Mouse (Mus musculus) kidney, embryonic 14.5 days (tissue): ENCODE results near the gene Ncbp3. TPM values are rescaled to one million over a fixed set of nuclear protein-coding genes. Genes with fewer than 3 reads are reported as not detected.
A peak's percentile ranks its signal among the peaks of the same experiment; 100 is the strongest.

Experiments
- ATAC-seq: fragments of 200-750 bp; cut with Nextera tagmentation; 2 replicates; pipeline ENCODE4 v1.8.0; 2017; ENCODE audit warnings: moderate number of reproducible peaks, mild to moderate bottlenecking, moderate TSS enrichment, moderate library complexity; ENCODE audit not compliant: low FRiP score, low TSS enrichment
- H3K27ac ChIP-seq: fragments of 300-500 bp; sonication (generic); 2 replicates; pipeline ENCODE4 v1.5.1; 2014; ENCODE audit warnings: low read depth, mild to moderate bottlenecking, low read length, moderate library complexity, mixed read lengths
- H3K27me3 ChIP-seq: fragments of 300-500 bp; sonication (generic); 2 replicates; pipeline ENCODE4 v1.6.1; 2014; ENCODE audit warnings: mild to moderate bottlenecking, low read length; ENCODE audit not compliant: control insufficient read depth, insufficient read depth
- H3K36me3 ChIP-seq: fragments of 300-500 bp; sonication (generic); 2 replicates; pipeline ENCODE4 v1.6.1; 2014; ENCODE audit warnings: low read length, mixed read lengths; ENCODE audit not compliant: control insufficient read depth, insufficient read depth
- H3K4me1 ChIP-seq: fragments of 300-500 bp; sonication (generic); 2 replicates; pipeline ENCODE4 v1.6.1; 2014; ENCODE audit warnings: low read length, mixed read lengths; ENCODE audit not compliant: control insufficient read depth, insufficient read depth
- H3K4me2 ChIP-seq: fragments of 300-500 bp; sonication (generic); replicated peaks from 2 replicates; pipeline ENCODE4 v1.6.1; 2014; ENCODE audit warnings: low read depth, mild to moderate bottlenecking, low read length
- H3K4me3 ChIP-seq: fragments of 300-500 bp; sonication (generic); 2 replicates; pipeline ENCODE4 v1.5.1; 2014; ENCODE audit warnings: mild to moderate bottlenecking, low read length
- H3K9ac ChIP-seq: fragments of 300-500 bp; sonication (generic); 2 replicates; pipeline ENCODE4 v1.6.1; 2014; ENCODE audit warnings: low read depth, mild to moderate bottlenecking, low read length, moderate library complexity
- H3K9me3 ChIP-seq: fragments of 300-500 bp; sonication (generic); 2 replicates; pipeline ENCODE4 v1.6.1; 2016; ENCODE audit warnings: low read length; ENCODE audit not compliant: control insufficient read depth
- WGBS: fragments of 180-500 bp; shearing (Covaris S2); extraction: QIAGEN DNeasy Blood & Tissue Kit; methylation state at CpG from one replicate; pipeline ENCODE4 v1.1.7; 2014; 5-methylcytosine and 5-hydroxymethylcytosine counted together
- polyA plus RNA-seq: library from polyadenylated mRNA; unstranded; fragments of >200 nt; fragmentation: Nextera tagmentation; extraction: Ambion mirVana; gene quantifications from 2 replicates; pipeline ENCODE4 v1.2.1, GENCODE M21; 2014

Ncbp3 gene
- polyA plus RNA-seq, 1 experiment from 2014 or later, result 12.9 TPM

GRCm38 (mm10) chr11:73023827-73024226 is 23.8 kb upstream of the Ncbp3 start:
- Histone ChIP-seq H3K9me3 (no peaks in the 10 kb centered on the region), H3K4me1 (0 out of 2 replicates have a peak, but pooled peaks cover 16% of the 10 kb centered on the region), H3K36me3 (no peaks in the 10 kb centered on the region), H3K4me2 (no peak overlapping the region), H3K4me3 (no peak overlapping the region), H3K9ac (no peak overlapping the region), H3K27ac (peak overlapping the region; percentile 7; the same call in 1 of the 2 replicates), H3K27me3 (peaks cover 16% of the 10 kb centered on the region)
- WGBS, result 77% methylated on average over 4 of the region's 4 CpGs
- ATAC-seq, result no peak

GRCm38 (mm10) chr11:73024236-73024904 is 23.2 kb upstream of the Ncbp3 start:
- Histone ChIP-seq H3K27me3 (peaks cover 15% of the 10 kb centered on the region), H3K9me3 (no peaks in the 10 kb centered on the region), H3K27ac (peak overlapping the region; percentile 7; the same call in 1 of the 2 replicates), H3K9ac (no peak overlapping the region), H3K4me3 (no peak overlapping the region), H3K4me1 (0 out of 2 replicates have a peak, but pooled peaks cover 16% of the 10 kb centered on the region), H3K4me2 (no peak overlapping the region; the same call in 1 of the 2 replicates), H3K36me3 (no peaks in the 10 kb centered on the region)
- 55% methylated on average over 7 of the region's 7 CpGs for WGBS
- no peak for ATAC-seq

- ATAC-seq, result no peak
- H3K4me1 ChIP-seq, result 0 out of 2 replicates have a peak, but pooled peaks cover 11% of the 10 kb centered on the region
- H3K27me3 ChIP-seq, result no peaks in the 10 kb centered on the region
- H3K9me3 ChIP-seq, result no peaks in the 10 kb centered on the region
- H3K4me3 ChIP-seq, result no peak overlapping the region
- WGBS, result 47% methylated on average over 8 of the region's 8 CpGs
- H3K36me3 ChIP-seq, result no peaks in the 10 kb centered on the region
- no peak overlapping the region for H3K27ac ChIP-seq
- no peak overlapping the region for H3K9ac ChIP-seq
- H3K4me2 ChIP-seq, result no peak overlapping the region
These were observed 20.6 kb upstream of the Ncbp3 start for GRCm38 (mm10) chr11:73026961-73027360.

DNA sequence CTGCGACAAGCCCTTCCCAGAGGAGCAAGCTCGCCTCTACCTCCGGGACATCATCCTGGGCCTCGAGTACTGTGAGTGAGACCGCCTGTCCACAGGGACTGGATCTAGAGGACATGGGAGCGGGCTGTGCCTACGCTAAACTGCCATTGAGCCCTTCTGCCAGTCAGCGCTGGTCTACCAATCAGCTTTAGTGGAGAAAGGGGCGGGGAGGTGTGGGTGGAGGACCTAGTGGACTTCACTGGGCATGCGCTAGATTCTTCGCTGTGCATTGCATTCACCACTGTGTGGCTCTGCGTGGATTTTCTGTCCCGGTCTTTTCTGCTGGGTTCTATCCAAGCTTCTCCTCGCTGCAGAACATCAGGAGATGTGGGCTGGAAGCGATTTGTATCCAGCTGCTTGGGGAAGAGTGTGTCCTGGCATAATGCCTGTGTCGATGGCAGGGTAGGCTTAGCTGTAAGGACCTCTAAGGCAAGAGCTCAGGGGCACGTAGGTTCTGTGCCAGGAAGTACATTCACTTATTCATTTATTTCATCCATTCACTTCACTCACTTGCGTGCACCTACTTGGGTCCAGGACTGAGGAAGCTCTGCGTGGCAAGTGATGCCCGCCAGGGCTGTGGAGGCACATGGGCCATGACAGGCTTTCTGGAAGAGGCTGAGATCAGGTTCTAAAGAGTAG is 16.6 kb upstream of the Ncbp3 start:
- Histone ChIP-seq H3K27me3 (no peaks in the 10 kb centered on the region), H3K36me3 (no peaks in the 10 kb centered on the region), H3K4me2 (peak overlapping the region; percentile 40), H3K27ac (no peak overlapping the region), H3K4me3 (peak overlapping the region; percentile 18; the same call in 1 of the 2 replicates), H3K9me3 (no peaks in the 10 kb centered on the region), H3K9ac (peak overlapping the region; percentile 23; the same call in 1 of the 2 replicates), H3K4me1 (no peaks in the 10 kb centered on the region)
- WGBS, result 23% methylated on average over 20 of the region's 20 CpGs
- ATAC-seq, result peak; percentile 92

GRCm38 (mm10) chr11:73031536-73031935 is 16.0 kb upstream of the Ncbp3 start:
- no peak overlapping the region; the same call in 1 of the 2 replicates for H3K4me2 ChIP-seq
- no peak overlapping the region for H3K27ac ChIP-seq
- H3K9ac ChIP-seq, result peak overlapping the region; percentile 9; the same call in 1 of the 2 replicates

DNA sequence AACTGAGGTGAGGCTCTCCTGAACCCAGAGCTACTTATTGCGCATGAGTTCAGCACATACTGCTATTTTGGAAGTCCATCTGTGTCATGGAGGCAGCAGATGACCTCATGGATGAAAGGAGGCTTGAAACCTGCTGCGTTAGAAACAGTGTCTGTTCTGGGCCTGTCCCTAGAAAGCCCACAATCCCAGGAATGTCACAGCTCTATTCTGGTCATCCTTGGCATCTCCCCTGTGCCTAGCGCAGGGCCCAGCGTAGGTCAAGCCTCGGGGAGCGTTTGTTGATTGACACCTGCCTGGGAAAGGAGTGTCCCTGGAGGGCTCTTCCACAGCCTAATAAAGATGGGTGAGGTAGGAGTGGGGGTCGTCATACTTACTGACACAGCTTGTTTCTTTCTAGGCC is 11.5 kb upstream of the Ncbp3 start:
- Histone ChIP-seq H3K4me1 (no peaks in the 10 kb centered on the region), H3K27ac (no peak overlapping the region), H3K27me3 (no peaks in the 10 kb centered on the region), H3K36me3 (peaks cover 2% of the 10 kb centered on the region), H3K9ac (no peak overlapping the region), H3K9me3 (no peaks in the 10 kb centered on the region), H3K4me3 (no peak overlapping the region), H3K4me2 (no peak overlapping the region)
- no peak for ATAC-seq
- 82% methylated on average over 7 of the region's 7 CpGs for WGBS

More at GRCm38 (mm10) chr11:73031536-73031935, 16.0 kb upstream of the Ncbp3 start:
- no peaks in the 10 kb centered on the region for H3K4me1 ChIP-seq
- H3K9me3 ChIP-seq, result no peaks in the 10 kb centered on the region
- no peak overlapping the region for H3K4me3 ChIP-seq
- H3K36me3 ChIP-seq, result no peaks in the 10 kb centered on the region
- no peak for ATAC-seq
- WGBS, result 41% methylated on average over 5 of the region's 5 CpGs
- H3K27me3 ChIP-seq, result no peaks in the 10 kb centered on the region

- H3K27ac ChIP-seq, result no peak overlapping the region
- H3K4me3 ChIP-seq, result no peak overlapping the region
- H3K9ac ChIP-seq, result no peak overlapping the region
- no peaks in the 10 kb centered on the region for H3K27me3 ChIP-seq
- H3K36me3 ChIP-seq, result peaks cover 2% of the 10 kb centered on the region
- no peaks in the 10 kb centered on the region for H3K4me1 ChIP-seq
- no peak overlapping the region for H3K4me2 ChIP-seq
- H3K9me3 ChIP-seq, result no peaks in the 10 kb centered on the region
- 52% methylated on average over 6 of the region's 6 CpGs for WGBS
- ATAC-seq, result no peak
These were observed 10.7 kb upstream of the Ncbp3 start for GRCm38 (mm10) chr11:73036889-73037288.

- Histone ChIP-seq H3K4me2 (no peak overlapping the region), H3K4me1 (no peaks in the 10 kb centered on the region), H3K36me3 (peaks cover 2% of the 10 kb centered on the region), H3K9me3 (no peaks in the 10 kb centered on the region), H3K9ac (no peak overlapping the region), H3K27me3 (no peaks in the 10 kb centered on the region), H3K27ac (no peak overlapping the region), H3K4me3 (no peak overlapping the region)
- 62% methylated on average over 3 of the region's 3 CpGs for WGBS
- ATAC-seq, result no peak
These were observed 9.9 kb upstream of the Ncbp3 start for GRCm38 (mm10) chr11:73037691-73038090.
